Mouse (Mus musculus): ENCODE measurements around the gene Igdcc3. TPM values are rescaled to one million over a fixed set of nuclear protein-coding genes. Genes with fewer than 3 reads are reported as not detected.

The Igdcc3 gene
- polyA plus RNA-seq, 1 experiment from 2014 or later, result 0.88 TPM

DNA sequence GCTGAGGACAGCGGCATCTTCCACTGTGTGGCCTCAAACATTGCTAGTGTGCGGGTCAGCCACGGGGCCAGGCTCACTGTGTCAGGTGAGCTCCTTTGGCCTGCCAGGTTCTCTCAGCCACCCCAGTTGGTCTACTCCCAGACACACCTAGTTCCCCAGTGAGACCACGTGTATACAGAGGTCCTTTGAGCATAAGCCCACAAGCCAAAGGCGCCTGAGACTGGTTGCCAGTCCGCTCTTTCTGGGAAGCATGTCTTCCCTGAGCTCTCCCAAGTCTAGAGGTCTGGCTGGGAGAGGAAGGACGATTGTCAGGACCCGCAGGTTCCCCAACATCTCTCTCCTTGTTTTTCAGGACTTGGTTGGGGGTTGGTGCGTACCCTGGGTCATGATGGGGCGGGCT, 36.9 kb downstream of the Igdcc3 start:
- Histone ChIP-seq H3K36me3 (no peaks in the 10 kb centered on the region), H3K9ac (no peak overlapping the region), H3K27me3 (replicated peaks) (peaks cover 30% of the 10 kb centered on the region), H3K9me3 (no peaks in the 10 kb centered on the region), H3K4me1 (peaks cover 43% of the 10 kb centered on the region), H3K27ac (replicated peaks) (no peak overlapping the region), H3K4me3 (no peak overlapping the region), H3K4me2 (no peak overlapping the region)
- WGBS, result 55% methylated on average over 10 of the region's 10 CpGs
- ATAC-seq (ENCODE audit: extremely low read depth, insufficient number of reproducible peaks, low FRiP score, low TSS enrichment), result no peak

DNA sequence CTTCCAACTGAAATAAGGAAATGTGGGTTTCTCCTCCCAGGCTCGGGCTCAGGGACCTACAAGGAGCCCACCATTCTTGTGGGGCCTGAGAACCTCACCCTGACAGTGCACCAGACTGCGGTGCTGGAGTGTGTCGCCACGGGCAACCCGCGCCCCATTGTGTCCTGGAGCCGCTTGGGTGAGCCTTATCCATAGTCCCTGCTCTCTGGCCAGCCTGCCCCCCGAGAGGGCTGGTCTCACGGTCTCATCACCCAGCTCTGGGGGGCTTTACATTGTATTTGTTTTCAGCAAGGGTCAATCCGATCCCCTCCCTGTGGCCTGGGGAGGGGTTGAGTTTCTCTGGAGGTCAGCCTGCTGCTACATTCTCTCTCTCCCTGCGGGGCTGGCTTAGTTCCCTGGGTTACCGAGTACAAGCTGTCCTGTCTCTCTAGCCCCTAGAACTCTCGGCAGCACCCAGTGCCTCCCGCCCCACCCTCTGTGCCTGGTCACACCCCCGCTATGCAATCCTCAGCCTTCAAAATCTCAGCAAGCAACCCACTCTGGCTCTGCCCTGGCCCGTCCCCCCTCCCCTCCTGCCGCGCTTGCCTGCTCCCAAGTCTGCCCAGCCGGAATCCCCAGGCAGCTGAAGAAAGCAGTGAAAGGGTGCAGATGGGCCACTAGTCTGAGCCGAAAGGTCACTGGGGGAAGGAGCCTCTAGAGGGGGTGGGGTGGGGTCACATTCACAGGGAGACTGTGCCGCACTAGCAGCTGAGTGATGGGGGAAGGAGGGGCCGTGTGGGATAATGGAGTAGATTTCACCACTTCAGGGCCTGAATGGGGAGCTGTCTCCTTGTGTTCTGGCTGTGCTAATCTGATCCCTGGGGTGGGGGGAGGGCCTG, 37.6 kb downstream of the Igdcc3 start:
- Histone ChIP-seq H3K4me1 (peaks cover 43% of the 10 kb centered on the region), H3K4me3 (peak overlapping the region; percentile 16), H3K9me3 (no peaks in the 10 kb centered on the region), H3K27me3 (replicated peaks) (peaks cover 31% of the 10 kb centered on the region), H3K27ac (replicated peaks) (0 out of 2 replicates have a peak overlapping the region, but pooled peaks have one; percentile 10), H3K4me2 (peak overlapping the region; percentile 62), H3K9ac (peak overlapping the region; percentile 70), H3K36me3 (no peaks in the 10 kb centered on the region)
- WGBS, result 9% methylated on average over 22 of the region's 22 CpGs
- 0 out of 2 replicates have a peak, but pooled peaks have one; percentile 26 for ATAC-seq (ENCODE audit: extremely low read depth, insufficient number of reproducible peaks, low FRiP score, low TSS enrichment)

DNA sequence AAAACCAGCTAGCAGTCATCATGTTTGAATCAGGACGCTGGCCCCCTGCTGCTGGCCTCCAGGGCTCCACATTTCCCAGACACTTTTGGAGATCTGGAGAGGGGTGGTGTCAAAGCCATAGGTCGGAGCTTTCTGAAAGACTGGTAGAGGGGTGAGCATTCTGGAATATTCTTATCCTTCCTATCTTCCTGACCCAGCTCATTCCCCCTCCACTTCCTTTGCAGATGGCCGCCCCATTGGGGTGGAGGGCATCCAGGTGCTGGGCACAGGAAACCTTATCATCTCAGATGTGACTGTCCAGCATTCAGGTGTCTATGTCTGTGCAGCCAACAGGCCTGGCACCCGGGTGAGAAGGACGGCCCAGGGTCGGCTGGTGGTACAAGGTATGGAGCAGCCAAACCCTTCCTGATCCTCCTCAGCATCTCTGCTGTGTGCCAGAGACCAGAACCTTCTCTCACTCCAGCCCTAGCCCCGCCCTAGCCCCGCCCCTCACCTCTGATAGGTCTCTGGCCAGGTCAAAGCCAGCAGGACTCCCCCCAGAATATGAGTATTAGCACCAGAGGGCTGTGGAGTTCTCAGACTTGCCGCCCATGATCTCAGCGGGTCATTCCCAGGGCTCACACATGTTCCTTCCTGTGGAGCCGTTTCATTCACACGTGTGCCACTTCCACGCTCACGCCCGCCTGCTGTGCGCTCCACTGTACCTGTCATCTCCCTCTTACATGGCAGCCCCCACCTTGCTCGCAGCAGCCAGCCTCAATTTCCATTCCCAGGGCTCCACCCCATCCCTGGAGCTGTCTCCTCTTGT, 39.0 kb downstream of the Igdcc3 start:
- Histone ChIP-seq H3K27ac (replicated peaks) (no peak overlapping the region), H3K9me3 (no peaks in the 10 kb centered on the region), H3K27me3 (replicated peaks) (peaks cover 31% of the 10 kb centered on the region), H3K4me3 (peak overlapping the region; percentile 8; the same call in 1 of the 2 replicates), H3K9ac (no peak overlapping the region), H3K4me1 (peaks cover 43% of the 10 kb centered on the region), H3K4me2 (peak overlapping the region; percentile 47), H3K36me3 (no peaks in the 10 kb centered on the region)
- WGBS, result 23% methylated on average over 17 of the region's 17 CpGs
- ATAC-seq (ENCODE audit: extremely low read depth, insufficient number of reproducible peaks, low FRiP score, low TSS enrichment), result no peak

DNA sequence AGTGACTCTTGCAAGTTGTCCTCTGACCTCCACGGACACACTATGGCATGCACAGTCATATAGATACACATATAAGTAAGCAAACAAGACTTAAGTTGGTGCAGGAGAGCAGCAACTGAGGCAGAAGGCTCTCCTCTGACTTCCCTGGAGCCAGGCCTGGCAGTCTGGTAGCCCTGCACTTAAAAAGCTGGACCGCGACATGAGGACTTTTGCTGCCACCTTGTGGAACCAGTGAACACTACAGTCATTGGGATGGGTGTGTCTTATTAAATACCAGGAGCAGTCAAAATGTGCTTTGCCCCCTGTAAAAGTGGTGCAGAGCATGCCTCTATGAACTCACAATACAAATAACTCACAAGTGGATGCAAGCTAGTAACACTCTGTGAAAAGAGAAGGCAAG, 47.6 kb downstream of the Igdcc3 start:
- ATAC-seq (ENCODE audit: extremely low read depth, insufficient number of reproducible peaks, low FRiP score, low TSS enrichment), result no peak; the same call in 1 of the 2 replicates
- H3K36me3 ChIP-seq, result no peaks in the 10 kb centered on the region
- H3K4me1 ChIP-seq, result peaks cover 17% of the 10 kb centered on the region
- H3K27ac ChIP-seq (replicated peaks), result no peak overlapping the region
- H3K9me3 ChIP-seq, result no peaks in the 10 kb centered on the region
- H3K27me3 ChIP-seq (replicated peaks), result no peaks in the 10 kb centered on the region
- no peak overlapping the region for H3K9ac ChIP-seq
- 5% methylated on average over 3 of the region's 3 CpGs for whole genome bisulfite sequencing
- H3K4me3 ChIP-seq, result no peak overlapping the region
- no peak overlapping the region for H3K4me2 ChIP-seq

DNA sequence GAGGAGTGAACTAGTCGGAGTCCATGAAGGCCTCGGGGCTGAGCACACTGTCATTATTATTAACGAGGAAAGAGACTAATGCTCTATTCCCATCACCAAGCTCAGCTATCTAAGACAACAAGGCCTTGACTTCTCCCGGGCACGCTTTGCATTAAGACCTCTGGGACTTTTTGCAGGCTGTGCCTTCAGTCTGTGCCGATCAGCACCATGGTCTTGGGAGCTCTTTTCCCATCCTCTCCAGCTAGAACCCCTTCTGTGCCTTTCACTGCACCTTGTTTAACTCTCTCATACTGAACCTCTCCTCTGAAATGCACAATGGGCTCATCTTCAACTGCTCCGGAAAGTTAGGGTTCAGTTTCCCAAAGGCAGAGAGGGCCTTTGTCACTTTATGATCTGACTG, 49.3 kb downstream of the Igdcc3 start:
- WGBS, result 76% methylated on average over 7 of the region's 7 CpGs
- Histone ChIP-seq H3K4me3 (no peak overlapping the region), H3K4me1 (peaks cover 26% of the 10 kb centered on the region), H3K4me2 (no peak overlapping the region), H3K9ac (no peak overlapping the region), H3K27ac (replicated peaks) (no peak overlapping the region), H3K36me3 (no peaks in the 10 kb centered on the region), H3K27me3 (replicated peaks) (no peaks in the 10 kb centered on the region), H3K9me3 (no peaks in the 10 kb centered on the region)
- no peak for ATAC-seq (ENCODE audit: extremely low read depth, insufficient number of reproducible peaks, low FRiP score, low TSS enrichment)

DNA sequence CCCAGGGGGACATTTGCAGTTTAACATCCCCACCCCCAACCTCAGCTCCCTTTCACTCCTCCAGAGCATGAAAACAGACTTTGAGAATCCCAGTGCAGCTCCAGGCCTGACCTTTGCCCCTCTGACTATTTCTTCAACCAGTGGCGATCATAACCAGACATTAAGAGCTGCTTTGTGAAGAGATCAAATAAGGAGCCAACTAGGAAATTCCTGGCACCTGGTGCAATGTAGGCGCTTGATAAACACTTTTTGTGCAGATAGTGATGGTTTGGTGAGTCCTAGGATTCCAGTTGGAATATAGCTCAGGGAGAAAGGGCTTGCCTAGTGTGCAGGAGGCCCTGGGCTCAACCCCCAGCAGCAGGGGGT, 50.4 kb downstream of the Igdcc3 start:
- H3K4me3 ChIP-seq, result no peak overlapping the region
- H3K4me1 ChIP-seq, result peaks cover 36% of the 10 kb centered on the region
- H3K9me3 ChIP-seq, result no peaks in the 10 kb centered on the region
- WGBS, result 48% methylated on average over 2 of the region's 2 CpGs
- no peak for ATAC-seq (ENCODE audit: extremely low read depth, insufficient number of reproducible peaks, low FRiP score, low TSS enrichment)
- H3K27me3 ChIP-seq (replicated peaks), result no peaks in the 10 kb centered on the region
- peak overlapping the region; percentile 62 for H3K27ac ChIP-seq (replicated peaks)
- H3K36me3 ChIP-seq, result no peaks in the 10 kb centered on the region
- H3K4me2 ChIP-seq, result no peak overlapping the region
- peak overlapping the region; percentile 2; the same call in 1 of the 2 replicates for H3K9ac ChIP-seq

DNA sequence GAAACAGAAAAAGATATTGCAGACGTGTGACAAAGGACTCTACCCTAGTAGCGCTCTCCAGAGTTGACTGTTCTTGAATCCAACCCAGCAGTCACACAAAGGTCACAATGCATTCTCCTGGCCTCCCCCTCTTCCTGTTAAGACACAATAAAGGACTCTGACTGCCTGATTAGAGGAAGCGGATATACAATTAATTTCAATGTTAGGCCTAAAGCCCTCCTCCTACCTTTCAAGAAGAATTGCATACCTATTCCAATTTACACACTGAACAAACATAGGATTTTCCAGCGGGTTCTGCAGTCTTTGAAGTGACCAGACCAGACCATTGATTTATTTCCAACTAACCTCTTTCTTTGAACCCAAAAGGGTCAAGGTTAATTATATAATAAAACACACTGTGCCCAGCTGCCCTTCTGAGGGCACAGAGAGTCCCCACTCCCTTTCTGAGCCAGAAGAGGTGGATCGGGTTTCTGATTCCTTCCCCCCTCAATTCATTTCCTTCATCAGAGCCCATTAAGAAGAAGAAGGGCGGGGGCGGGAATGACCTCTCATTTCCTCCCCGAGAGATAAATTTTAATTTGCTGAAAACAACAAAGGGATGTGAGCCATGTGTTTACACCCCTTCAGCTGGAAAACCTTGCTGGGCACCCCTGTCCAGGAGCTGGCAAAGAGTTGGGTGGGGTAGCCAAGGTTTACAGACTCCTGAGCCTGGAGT, 50.9 kb downstream of the Igdcc3 start:
- Histone ChIP-seq H3K9ac (peak overlapping the region; percentile 2; the same call in 1 of the 2 replicates), H3K27me3 (replicated peaks) (no peaks in the 10 kb centered on the region), H3K4me1 (peaks cover 37% of the 10 kb centered on the region), H3K4me2 (no peak overlapping the region), H3K27ac (replicated peaks) (peak overlapping the region; percentile 62), H3K4me3 (no peak overlapping the region), H3K36me3 (no peaks in the 10 kb centered on the region), H3K9me3 (no peaks in the 10 kb centered on the region)
- 45% methylated on average over 8 of the region's 8 CpGs for WGBS
- ATAC-seq (ENCODE audit: extremely low read depth, insufficient number of reproducible peaks, low FRiP score, low TSS enrichment), result no peak

DNA sequence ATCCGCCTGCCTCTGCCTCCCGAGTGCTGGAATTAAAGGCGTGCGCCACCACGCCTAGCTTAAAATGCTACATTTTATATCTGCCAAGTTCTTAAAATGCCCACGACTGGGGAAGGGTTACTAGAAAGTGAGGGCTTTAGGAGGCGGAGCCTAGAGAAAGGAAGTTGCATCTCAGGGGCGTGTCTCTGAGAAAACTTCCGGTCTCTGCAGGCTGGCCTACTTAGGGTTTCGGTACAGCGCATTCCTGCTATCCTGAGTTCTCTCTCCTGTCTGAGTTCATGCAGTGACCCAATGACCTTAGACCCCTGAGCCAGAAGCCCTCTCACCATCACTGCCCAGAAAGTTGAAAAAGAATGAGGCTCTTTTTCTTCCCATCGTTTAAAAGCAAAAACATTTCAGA, 52.2 kb downstream of the Igdcc3 start:
- Histone ChIP-seq H3K9me3 (no peaks in the 10 kb centered on the region), H3K4me1 (peaks cover 48% of the 10 kb centered on the region), H3K36me3 (no peaks in the 10 kb centered on the region), H3K4me2 (peak overlapping the region; percentile 22; the same call in 1 of the 2 replicates), H3K27me3 (replicated peaks) (no peaks in the 10 kb centered on the region), H3K27ac (replicated peaks) (no peak overlapping the region), H3K9ac (no peak overlapping the region), H3K4me3 (no peak overlapping the region)
- WGBS, result 66% methylated on average over 12 of the region's 12 CpGs
- no peak for ATAC-seq (ENCODE audit: extremely low read depth, insufficient number of reproducible peaks, low FRiP score, low TSS enrichment)

DNA sequence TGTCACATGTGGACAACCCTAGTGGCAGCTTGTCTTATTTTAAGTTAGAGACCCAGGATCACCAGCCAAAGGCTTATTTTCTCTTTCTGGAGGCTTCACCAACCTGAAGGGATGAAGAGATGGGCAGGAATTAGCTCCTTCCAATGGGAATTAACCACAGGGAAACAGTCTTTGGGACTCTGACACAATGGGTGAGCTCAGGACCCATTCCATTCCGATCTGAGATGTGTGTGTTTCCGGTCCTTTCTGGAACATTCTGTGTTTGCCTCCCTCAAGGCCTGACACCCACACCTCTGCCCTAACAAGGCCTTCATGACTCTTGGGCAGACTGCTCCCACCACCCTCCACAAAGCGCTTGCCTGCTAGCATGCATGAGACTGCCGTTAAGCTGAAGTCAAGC, 54.1 kb downstream of the Igdcc3 start, which contains the start of gene Parp16:
Gene Parp16 (plus strand): TSS at position 301 of the 400 bp plus-strand sequence.
- 71% methylated on average over 4 of the region's 4 CpGs for WGBS
- Histone ChIP-seq H3K4me2 (peak within 1 kb of the TSS; percentile 55), H3K4me1 (peaks cover 51% of the 10 kb centered on the region), H3K4me3 (peak within 1 kb of the TSS; percentile 1; the same call in 1 of the 2 replicates), H3K27ac (replicated peaks) (peak within 1 kb of the TSS; percentile 93), H3K9me3 (no peaks in the 10 kb centered on the region), H3K27me3 (replicated peaks) (no peaks in the 10 kb centered on the region), H3K9ac (peak within 1 kb of the TSS; percentile 78), H3K36me3 (no peaks in the 10 kb centered on the region)
- ATAC-seq (ENCODE audit: extremely low read depth, insufficient number of reproducible peaks, low FRiP score, low TSS enrichment), result no peak

DNA sequence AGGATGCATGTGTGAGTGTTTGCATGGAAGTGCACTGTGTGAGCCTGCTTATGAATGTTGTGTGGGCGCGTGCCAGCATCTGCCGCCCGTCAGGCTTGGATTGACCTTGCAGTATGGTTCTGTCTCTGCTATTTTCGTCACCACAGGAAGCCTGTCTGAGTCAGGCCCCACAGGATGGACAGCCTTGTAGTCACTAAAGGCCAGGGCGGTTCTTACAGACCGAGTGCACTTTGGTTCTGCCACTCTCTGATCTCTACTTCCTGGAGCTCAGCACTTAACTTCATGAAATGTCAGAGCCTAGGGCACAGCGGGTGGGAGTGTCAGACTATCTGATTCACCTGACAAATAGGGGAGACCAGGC, 54.6 kb downstream of the Igdcc3 start:
- H3K4me1 ChIP-seq, result peaks cover 54% of the 10 kb centered on the region
- no peak; the same call in 1 of the 2 replicates for ATAC-seq (ENCODE audit: extremely low read depth, insufficient number of reproducible peaks, low FRiP score, low TSS enrichment)

More for the DNA sequence above, 54.6 kb downstream of the Igdcc3 start:
- Histone ChIP-seq H3K9ac (peak overlapping the region; percentile 78), H3K4me2 (peak overlapping the region; percentile 55), H3K36me3 (no peaks in the 10 kb centered on the region), H3K9me3 (no peaks in the 10 kb centered on the region), H3K27ac (replicated peaks) (peak overlapping the region; percentile 93), H3K27me3 (replicated peaks) (no peaks in the 10 kb centered on the region), H3K4me3 (0 out of 2 replicates have a peak overlapping the region, but pooled peaks have one; percentile 1)
- WGBS, result 17% methylated on average over 8 of the region's 8 CpGs

Measured in heart, embryonic 13.5 days (tissue).